Mouse (Mus musculus) liver, adult 2 months (tissue): ENCODE data around the gene Epha4.

ENCODE experiments used
- CTCF ChIP-seq: fragments of 200-500 bp; IDR thresholded peaks from 2 replicates; pipeline ENCODE4 v1.5.1; 2011; ENCODE audit warnings: low read depth, low read length, control low read depth
- POLR2A ChIP-seq: fragments of 200-500 bp; IDR thresholded peaks from 2 replicates; pipeline ENCODE4 v1.6.1; 2011; ENCODE audit warnings: low read length, control low read depth; ENCODE audit not compliant: insufficient read depth; ENCODE audit errors: extremely low read depth

DNA sequence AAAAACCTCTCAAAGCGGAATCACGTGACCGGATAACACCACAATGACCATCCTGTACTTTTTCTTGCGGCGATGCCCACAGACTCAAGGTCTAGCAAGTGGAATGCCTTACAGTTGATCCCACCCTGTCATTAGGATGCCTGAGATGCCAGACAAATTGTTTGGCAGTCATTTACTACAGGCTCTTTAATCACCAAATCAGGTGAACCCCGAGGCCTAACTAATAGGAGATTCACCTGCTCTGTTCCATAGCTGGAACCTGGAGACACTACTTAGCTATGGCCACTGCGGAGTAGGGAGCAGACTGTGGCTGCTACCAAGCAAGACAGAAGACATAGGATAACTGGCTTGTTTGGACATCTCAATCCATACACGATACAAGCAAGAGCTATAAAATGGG lies 9.6 kb downstream of the Epha4 start:
- TF ChIP-seq POLR2A, result no peak
- no peak for TF ChIP-seq CTCF
